Mouse (Mus musculus): ENCODE results near the gene Dync1i2.
A peak's percentile ranks its signal among the peaks of the same experiment; 100 is the strongest.

Gene Dync1i2

DNA sequence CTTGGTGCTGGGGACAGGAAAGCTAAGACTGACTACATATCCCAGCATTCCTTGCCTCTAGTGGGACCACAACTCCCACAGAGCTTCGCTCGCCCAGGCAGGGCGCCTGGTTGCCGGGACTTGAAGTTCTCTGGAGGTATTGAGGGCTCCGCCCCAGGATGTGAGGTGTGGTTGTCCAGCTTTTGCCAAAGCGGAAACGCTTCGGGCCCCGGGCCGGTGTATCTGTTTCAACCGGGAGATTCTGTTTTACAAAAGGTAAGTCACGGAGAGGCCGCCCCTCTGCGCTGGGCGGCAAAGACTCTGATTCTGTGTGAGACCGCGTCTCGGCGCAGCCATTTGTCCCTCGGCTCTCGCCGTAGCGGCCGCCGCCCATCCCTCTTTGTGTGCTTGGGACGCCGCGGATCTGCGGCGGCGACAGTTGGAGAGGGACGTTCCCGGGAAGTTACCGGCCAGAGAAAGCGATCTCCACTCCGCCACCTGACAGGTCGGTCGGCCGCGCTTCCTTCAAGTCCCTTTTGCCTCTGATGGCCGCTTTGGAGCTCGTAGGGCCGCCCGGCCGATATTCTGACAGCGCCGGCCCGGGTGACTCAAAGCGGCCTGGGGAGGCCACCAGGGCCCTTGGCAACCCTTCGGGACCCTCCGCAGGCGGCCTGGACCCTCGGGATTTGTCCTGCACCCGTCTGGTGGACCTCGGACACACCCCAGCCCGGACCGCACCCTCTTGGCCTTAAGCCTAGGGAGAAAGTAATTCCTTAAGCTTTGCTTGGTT lies at the start of gene Dync1i2:
Gene Dync1i2, plus strand, starts transcription at position 116 of the 769 bp plus-strand sequence.
- DNase-seq (ENCODE audit: low read depth in 2 of 2, low spot score in 2 of 2) = peak; percentile 82

DNA sequence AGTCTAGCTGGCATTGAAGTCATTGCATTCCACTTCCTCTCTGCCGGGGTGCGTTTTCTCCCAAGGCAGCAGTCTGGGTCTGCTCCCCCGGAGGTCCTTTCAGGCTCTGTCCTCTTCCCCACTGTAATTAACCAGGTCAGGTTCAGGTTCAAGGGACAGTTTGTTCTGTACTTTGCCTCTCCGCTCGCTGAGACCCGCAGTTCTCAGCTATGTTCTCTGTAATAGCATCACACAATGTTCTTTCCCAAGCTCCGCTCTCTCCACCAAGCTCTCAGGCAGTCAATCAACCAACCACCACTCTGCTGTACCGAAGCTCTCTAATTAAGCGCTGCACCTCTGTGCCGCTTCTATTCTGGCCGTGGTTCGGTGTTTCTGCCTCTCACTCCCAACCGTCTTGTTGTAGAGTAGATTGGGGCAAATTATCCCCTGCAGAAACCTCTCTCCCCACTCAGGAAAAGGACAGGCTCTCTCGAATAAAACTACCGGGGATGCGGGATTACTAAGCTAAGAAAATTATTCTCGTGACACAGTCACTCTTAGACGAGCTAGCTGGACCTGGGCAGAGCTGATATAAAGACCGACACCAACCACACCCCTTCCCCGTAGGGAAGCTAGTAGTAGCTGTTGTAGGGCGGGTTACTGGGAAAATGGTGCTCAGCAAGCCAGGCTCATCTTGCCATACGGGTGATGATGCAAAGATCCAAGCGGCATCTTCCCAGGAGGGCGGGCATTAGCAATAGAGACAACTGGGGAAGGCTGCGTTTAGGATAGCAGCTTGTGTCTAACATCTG lies 48.5 kb upstream of the Dync1i2 start:
- no peak for DNase-seq (ENCODE audit: low read depth in 2 of 2, low spot score in 2 of 2)

DNA sequence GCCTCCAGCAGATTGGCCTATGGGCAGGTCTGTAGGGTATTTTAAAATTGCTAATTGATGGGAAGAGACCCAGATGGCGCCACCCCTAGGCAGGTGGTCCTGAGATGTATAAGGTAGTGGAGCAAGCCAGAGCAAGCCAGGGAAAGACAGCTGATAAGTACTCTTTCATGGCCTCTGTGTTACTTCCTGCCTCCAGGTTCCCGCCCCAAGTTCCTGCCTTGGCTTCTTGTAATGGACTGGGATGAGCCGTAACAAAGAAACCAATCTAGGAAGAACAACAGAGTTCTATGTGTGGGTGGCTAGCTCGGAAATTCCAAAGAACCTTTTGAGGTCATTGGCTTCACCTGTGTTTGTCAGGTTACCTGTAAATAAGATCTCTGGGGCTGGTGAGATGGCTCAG lies 44.3 kb upstream of the Dync1i2 start:
- DNase-seq (ENCODE audit: low read depth in 2 of 2, low spot score in 2 of 2) = no peak

DNA sequence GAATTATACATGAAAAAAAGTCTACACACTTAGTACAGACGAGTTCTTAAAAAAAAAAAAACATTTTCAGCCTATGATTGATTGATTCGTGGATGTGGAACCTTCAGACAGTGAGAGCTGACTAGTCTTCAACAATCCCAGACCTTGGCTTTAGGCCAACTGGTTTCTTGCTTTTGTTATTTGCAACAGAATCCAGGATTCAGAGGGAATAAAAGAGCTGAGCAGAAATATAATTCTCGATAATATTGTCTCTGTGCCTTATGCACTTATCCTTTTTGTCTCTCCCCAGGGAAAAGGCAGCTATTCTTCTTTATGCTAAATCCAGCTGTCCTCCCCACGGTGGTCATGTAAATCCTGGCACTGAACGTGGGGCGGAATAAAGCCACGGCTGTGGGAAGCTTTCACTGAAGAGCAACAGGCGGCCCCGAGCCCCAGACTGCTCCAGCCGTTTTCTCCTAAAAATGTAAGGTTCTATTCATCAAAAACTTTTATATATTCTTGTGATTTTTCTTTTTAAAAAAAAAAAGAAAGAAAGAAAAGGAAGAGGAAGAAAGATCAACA lies 43.0 kb upstream of the Dync1i2 start:
- no peak for DNase-seq (ENCODE audit: low read depth in 2 of 2, low spot score in 2 of 2)

DNA sequence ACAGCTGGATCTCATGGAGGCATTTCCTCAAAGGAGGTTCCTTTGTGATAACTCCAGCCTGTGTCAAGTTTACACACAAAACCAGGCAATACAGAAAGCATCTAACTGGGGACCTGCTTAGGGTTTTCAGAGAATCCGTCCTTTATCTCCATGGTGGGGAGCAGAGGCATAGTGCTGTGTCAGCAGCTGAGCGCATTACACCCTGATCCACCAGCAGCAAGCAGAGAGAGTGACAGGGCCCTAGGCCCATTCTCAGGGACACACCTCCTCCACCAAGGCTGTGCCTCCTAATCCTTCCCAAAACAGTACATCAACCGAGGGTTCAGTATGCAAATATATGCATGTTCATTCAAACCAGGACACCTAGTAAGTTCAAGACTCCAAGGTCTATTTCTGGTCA lies 38.5 kb upstream of the Dync1i2 start:
- DNase-seq (ENCODE audit: low read depth in 2 of 2, low spot score in 2 of 2) = no peak

DNA sequence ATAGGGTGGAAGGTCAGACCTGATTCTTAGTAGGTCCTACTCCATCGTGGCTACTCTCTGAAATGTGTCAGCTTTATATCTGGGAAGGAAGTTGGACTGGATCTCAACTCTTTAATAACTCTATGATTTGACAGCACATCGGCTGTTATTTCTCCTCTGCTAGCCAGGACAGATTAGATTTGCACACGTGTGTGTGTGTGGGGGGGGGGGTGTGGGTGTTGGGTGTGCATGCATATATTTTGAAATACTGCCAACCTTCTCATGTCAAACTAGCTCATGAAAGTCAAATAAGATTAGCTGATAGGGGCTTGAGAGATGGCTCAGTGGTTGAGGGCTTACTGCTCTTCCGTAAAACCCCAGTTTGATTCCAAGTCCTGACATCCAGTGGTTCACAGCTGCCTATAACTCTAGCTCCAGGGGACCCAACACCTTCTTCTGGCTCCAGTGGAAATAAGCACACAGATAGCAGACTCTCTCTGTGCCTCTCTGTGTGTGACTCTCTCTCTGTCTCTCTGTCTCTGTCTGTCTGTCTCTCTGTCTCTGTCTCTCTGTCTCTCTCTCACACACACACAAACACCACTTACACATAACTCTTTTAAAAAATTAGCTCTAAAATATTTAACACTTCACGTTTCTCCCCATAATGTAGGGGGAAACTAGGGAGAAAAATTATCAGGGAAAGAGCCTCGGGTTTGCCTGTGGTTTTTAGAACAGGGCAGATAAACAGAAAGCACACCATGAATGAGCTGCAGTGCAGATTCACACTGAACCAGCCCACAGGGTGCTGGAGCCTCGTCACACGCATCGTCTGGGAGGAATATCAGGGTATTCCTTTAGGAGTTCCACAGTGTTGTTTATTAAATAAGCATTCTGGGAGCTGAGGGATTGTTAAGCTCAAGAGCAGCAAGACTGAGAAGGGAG lies 34.9 kb upstream of the Dync1i2 start:
- DNase-seq (ENCODE audit: low read depth in 2 of 2, low spot score in 2 of 2) = no peak

DNA sequence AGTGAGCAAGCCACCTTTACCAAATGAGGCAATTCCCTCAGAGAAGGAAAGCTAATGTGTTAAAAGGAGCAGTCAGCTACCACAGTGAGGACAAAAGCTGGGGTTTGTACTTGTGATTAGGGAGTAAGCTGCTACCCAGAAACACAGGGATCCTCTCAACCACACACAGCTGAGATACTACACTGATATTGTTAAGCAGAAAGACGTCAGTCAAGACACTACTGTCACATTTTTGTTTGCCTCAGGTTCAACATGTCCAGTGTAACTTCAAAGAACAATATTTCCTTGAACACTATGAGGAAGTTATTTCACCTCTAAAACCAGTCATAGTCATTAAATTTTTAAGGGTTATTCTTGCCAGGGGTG lies 34.3 kb upstream of the Dync1i2 start:
- no peak for DNase-seq (ENCODE audit: low read depth in 2 of 2, low spot score in 2 of 2)

DNA sequence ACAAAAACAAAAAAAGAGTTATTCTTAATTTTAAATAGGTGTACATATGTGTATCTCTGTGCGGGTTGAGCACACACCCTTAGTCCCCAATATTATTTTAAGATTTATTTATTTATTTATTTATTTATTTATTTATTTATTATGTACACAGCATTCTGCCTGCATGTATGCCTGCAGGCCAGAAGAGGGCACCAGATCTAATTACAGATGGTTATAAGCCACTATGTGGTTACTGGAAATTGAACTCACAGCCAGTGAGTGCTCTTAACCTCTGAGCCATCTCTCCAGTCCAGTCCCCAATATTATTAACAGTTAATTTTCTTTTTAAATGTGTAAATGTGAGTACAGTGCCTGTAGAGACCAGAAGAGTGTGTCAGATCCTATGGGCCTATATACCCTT lies 33.7 kb upstream of the Dync1i2 start:
- DNase-seq (ENCODE audit: low read depth in 2 of 2, low spot score in 2 of 2) = no peak

DNA sequence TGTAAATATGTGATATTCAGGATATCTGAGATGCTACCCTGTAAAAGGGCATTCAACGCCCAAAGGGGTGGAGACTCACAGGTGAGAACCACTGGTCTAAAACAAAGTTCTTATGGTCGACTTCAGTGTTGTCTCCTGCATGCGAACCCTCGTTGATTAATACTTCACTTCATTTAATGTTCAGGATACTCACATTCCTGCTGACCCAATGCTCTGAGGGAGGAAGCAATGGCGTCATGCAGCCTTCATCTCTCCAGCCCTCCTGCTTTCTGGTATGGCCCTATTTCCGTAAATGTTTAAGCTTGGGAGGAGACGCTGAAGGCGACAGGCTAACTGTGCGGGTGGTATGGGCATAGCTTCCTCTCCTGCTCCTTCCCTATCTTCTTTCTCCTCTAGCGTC lies 31.8 kb upstream of the Dync1i2 start:
- DNase-seq (ENCODE audit: low read depth in 2 of 2, low spot score in 2 of 2) = no peak

DNA sequence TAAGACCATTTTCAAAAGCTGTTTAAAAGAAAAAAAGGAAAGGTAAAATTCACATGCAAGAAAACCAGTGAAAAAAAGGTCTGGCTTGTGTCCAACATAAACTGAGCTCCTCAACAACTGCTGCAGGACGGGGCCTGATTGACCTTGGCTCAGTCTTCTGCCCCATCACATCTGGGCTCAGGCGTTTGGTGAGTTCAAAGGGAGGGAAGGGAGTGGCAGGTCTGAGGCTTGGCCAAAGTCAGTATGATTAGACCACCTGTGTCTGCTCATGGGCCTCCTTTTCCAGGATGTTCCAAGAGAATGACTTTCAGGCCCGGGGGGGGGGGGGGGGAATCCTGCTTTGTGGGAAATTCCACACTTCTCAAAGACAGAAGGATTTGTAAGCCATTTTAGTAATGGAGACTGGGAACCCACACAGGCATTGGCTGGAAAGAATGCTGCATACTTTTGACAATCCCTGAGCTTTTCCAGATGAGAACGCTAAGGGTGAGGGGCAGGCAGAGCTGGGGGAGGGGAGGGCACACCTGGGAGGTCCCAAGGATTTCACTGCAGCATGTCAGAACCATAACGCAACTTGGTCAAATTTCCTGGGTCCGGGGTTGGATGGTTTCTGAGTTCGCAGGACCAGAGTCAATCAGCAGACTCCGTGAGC lies 30.8 kb upstream of the Dync1i2 start:
- no peak for DNase-seq (ENCODE audit: low read depth in 2 of 2, low spot score in 2 of 2)

DNA sequence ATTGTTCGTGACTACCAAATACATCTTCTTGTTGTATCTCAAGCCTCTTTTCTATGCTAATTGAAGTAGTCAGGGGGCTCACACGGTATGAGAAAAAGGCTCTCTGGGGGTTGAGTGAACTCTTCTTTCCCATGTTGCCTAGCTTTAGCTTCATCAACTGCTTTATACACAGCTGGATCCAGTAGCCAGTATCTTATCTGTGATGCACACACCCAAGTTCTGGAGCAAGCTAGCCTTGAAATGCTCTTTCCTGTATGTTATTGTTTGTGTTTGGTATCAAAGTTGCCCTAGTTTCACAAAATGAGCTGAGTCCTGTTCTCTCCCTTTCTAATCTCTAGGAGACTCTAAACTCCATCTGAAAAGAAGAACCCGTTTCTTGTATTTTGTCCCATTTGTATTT lies 23.6 kb upstream of the Dync1i2 start:
- no peak for DNase-seq (ENCODE audit: low read depth in 2 of 2, low spot score in 2 of 2)

DNA sequence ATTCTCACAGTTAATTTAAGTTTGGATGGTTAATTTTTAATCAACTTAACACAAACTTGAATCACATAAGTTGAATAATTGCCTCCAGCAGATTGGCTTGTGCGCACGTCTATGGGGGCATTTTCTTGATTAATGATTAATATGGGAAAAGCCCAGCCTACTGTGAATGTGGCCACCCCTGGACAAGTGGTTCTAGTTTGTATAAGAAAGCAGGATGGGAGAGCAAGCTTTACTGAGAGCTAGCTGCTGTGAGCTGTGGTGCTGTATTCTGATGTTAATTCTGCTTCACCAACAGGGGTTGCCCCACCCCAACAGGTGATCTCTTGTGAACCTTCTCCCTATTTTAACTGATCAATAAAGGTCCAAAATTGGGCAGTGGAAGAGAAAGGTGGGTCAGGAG lies 22.6 kb upstream of the Dync1i2 start:
- DNase-seq (ENCODE audit: low read depth in 2 of 2, low spot score in 2 of 2) = no peak

DNA sequence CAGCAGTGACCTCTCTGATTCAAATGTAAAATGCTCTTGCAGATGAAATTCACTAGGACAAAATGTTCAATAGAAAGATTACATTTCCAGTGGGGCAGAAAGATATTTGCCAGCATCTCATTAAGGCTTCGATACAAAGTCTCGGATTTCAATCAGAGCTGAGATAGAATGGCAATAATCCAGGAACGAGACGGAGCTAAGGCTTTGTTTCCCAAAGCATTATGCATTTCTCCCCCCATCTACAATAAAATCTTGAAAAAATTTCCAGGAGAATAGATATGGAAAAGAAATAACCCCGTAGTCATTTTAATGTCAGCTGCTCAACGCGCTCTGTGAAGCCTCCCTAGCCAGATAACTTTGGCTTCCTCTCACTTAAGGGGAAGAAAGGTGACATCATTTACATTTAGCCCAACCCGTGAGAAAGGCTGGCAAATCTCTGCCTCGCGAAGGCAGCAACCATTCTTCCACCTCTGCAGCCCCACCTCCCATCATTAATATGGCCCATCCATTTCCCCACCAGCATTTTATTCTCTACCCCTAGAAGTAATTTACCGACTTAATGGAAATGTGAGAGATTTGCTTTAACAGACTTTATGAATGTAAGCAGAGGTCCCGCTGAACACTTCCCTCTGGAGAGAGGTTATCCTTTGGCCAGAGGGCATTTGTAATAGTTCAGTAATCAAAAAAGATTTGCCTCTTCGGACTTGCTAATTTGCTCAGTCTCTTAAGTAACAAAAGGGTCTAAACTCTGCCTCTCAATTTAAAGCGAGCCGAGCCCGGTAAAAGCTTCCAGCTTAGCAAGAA lies 19.9 kb upstream of the Dync1i2 start:
- DNase-seq (ENCODE audit: low read depth in 2 of 2, low spot score in 2 of 2) = no peak

DNA sequence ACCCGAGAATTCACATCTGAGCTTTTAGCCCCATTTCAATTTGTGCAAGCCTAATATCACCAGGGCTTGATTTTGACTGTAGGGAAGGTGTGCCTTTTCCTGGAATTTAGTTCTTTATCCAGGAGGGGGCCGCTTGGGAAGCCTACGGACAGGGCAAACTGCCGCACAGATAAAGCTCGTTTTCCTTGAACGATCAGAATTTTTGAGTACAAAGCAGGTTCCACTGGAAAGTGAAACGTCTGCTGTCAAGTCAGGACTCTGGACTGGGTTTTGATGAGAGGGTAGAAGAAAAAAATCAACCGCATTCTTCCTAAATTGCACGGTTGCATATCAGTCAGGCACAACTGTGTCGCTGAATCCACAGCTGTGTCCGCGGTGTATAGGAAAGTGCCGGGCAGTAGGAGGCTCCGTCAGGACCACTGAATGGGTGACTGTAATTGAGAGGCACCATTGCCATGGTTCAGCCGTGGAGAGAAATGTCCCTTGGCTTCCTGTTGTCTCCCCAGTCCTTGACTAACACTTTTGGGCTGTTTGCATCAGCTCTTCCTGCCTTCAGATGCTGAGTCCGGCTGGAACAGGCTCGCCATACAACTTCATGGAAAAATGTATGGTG lies 19.2 kb upstream of the Dync1i2 start:
- DNase-seq (ENCODE audit: low read depth in 2 of 2, low spot score in 2 of 2) = no peak

DNA sequence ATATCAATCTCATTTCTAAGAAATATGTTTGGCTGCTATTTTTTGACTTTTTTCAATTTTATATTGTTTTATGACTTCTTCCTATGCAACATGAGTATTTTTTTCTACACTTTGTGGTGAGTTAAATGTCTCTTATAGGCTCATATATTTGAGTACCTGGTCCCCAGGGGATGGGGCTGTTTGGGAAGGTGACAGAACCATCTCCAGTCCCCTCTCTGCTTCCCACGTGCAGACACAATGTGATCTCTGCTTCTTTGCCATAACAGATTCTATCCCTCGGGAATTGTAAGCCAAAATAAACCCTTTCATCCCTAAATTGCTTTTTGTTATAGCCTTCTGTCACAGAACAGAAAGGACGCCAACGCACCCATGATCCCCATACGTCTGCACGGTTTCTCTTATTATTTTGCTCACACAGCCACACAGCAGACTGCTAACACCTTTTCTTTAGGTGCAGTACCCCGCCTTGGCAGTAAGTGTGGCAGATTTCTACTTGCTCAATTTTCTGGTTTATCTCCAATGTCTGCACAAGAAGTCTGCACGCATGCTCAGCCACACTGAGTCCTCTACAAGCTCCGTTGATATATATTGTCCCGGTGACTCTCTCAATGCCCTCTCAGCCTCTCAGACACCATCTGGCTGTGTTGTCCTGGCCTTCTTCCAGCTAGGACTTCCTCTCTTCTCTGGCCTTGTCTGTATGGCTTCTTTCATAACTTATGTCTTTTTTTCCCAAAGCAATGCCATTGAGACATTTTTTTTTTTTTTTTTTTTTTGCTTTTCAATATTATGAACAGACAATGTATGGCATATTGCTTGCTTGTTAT lies 17.2 kb upstream of the Dync1i2 start:
- DNase-seq (ENCODE audit: low read depth in 2 of 2, low spot score in 2 of 2) = no peak

DNA sequence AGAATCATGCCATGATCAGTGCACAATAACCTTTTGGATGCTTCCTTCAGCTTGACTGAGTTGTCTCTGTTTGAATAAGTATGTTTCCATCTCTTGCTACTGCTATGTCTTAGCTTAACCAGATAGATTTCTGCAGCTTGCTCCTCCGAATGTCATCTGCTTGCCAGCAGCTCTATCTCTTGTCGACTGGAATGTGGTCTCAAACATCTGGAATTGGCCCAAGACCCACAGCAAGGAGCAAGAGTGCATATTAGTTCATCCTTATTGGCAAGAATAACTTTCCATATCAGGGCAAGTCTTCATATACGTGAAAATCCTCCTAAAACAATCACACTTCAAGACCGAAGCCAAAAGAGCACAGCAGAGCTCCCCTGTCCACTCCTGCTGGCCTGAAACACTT lies 14.6 kb upstream of the Dync1i2 start:
- DNase-seq (ENCODE audit: low read depth in 2 of 2, low spot score in 2 of 2) = no peak

DNA sequence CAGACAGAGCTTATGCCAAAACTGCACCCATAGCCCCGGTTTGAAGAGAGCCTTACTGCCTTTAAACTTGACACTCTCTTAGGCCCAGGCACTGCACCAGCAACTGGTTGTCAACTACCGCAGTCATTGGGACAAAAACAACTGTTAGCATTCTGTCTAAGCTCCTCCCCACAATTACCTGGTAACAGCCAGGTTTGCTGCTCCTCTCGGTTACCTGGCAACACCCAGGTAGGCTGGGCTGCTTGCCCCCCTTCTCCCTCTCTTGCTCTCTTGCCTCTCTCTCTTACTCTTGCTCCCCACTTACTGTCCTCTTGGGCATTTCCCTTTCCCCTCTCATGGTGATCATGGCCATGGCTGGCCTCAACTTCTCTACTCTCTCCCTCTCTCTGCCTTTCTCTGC lies 12.6 kb upstream of the Dync1i2 start:
- DNase-seq (ENCODE audit: low read depth in 2 of 2, low spot score in 2 of 2) = no peak

DNA sequence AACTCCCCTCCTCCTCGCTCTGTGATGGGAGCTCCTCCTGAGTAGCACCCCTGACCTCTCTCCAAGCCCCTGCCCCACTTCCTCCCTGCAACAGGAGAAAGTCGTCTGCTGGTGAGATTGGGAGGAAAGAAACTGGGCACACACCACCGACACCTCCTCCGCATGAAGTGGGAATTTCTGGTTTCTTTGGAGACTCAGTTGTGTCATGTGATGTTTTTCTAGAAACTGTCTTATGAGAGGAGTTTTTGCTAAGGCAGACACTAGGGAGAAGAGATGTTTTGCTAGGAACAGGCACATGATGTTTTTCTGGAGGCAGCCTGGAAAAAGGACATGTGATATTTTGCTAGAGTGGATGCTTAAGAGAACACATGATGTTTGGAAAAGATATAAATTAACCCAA lies 11.0 kb upstream of the Dync1i2 start:
- DNase-seq (ENCODE audit: low read depth in 2 of 2, low spot score in 2 of 2) = no peak

DNA sequence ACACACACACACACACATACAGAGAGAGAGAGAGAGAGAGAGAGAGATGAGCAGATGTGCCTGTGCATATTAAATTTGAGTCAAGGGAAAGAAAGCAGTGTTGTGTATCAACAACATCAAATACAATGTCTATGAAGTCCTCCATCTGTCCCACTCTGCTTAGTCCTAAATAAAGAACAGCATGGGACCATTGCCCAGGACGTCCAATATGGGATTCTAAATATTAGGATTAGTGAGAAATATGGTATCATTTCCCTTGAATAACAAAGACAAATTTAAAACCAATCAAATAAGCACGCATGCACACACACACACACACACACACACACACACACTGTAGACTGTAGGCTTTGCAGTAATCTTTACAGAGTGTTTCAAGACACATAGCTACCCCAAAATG lies 9.6 kb upstream of the Dync1i2 start:
- no peak for DNase-seq (ENCODE audit: low read depth in 2 of 2, low spot score in 2 of 2)
